Mouse (Mus musculus) R1 (cell line): ENCODE measurements around the gene Atp5f1.
"Not testable (repeated sequence)": the region's sequence is repeated elsewhere in the genome, so short reads cannot be mapped to it uniquely, and the experiment has no call there.

Experiments used
- DNase-seq: peaks from one replicate; pipeline ENCODE4 v3.0.0-alpha.2; 2018; ENCODE audit warnings: low read depth, low spot score

Gene Atp5f1

GRCm38 (mm10) chr3:105959999-105960398 is at the start of gene Atp5f1:
TSS of gene Atp5f1 (minus strand) at chr3:105960099.
- DNase-seq: no peak

GRCm38 (mm10) chr3:106003360-106003759 is 43.5 kb upstream of the Atp5f1 start:
- DNase-seq: not testable (repeated sequence)

- DNase-seq: peak; percentile 89
Observed at GRCm38 (mm10) chr3:106001416-106002370, 41.8 kb upstream of the Atp5f1 start.

GRCm38 (mm10) chr3:106000707-106001375 is 40.9 kb upstream of the Atp5f1 start:
- DNase-seq: no peak

GRCm38 (mm10) chr3:105994730-105995129 is 34.8 kb upstream of the Atp5f1 start:
- no peak for DNase-seq

GRCm38 (mm10) chr3:105991653-105992283 is 31.9 kb upstream of the Atp5f1 start:
- peak; percentile 18 for DNase-seq

- peak; percentile 78 for DNase-seq
Observed at GRCm38 (mm10) chr3:105989611-105990010, 29.7 kb upstream of the Atp5f1 start.

- DNase-seq: no peak
Observed at GRCm38 (mm10) chr3:105974174-105974573, 14.3 kb upstream of the Atp5f1 start.

- no peak for DNase-seq
Observed at GRCm38 (mm10) chr3:105973411-105973810, 13.5 kb upstream of the Atp5f1 start, which contains the start of gene Ovgp1. TSS of gene Ovgp1 (plus strand) at chr3:105973711.

GRCm38 (mm10) chr3:105971831-105972446 is 12.0 kb upstream of the Atp5f1 start:
- peak; percentile 18 for DNase-seq

GRCm38 (mm10) chr3:105960700-105961099 is 801 bp upstream of the Atp5f1 start:
- peak; percentile 67 for DNase-seq

- peak; percentile 82 for DNase-seq
Observed at GRCm38 (mm10) chr3:105959585-105959984, 314 bp downstream of the Atp5f1 start.

GRCm38 (mm10) chr3:105958974-105959580 is 822 bp downstream of the Atp5f1 start, which contains the start of gene Wdr77:
TSS of gene Wdr77 (plus strand) at chr3:105959369.
- DNase-seq: peak; percentile 99

GRCm38 (mm10) chr3:105958204-105958603 is 1.7 kb downstream of the Atp5f1 start:
- DNase-seq: peak; percentile 18

GRCm38 (mm10) chr3:105957235-105957634 is 2.7 kb downstream of the Atp5f1 start:
- no peak for DNase-seq

GRCm38 (mm10) chr3:105951348-105951747 is 8.6 kb downstream of the Atp5f1 start:
- DNase-seq: no peak

GRCm38 (mm10) chr3:105936111-105936510 is 23.8 kb downstream of the Atp5f1 start:
- no peak for DNase-seq

GRCm38 (mm10) chr3:105935033-105935432 is 24.9 kb downstream of the Atp5f1 start:
- DNase-seq: no peak

- DNase-seq: no peak
Observed at GRCm38 (mm10) chr3:105933926-105934325, 26.0 kb downstream of the Atp5f1 start.

GRCm38 (mm10) chr3:105932240-105933071 is 27.4 kb downstream of the Atp5f1 start, which contains the start of gene I830077J02Rik:
TSS of gene I830077J02Rik (minus strand) at chr3:105932664.
- DNase-seq: no peak
